Mouse (Mus musculus) ES-Bruce4 (cell line): ENCODE data around the gene Fkbp6. TPM values are rescaled to one million over a fixed set of nuclear protein-coding genes. Genes with fewer than 3 reads are reported as not detected.

ENCODE experiments used
- H3K27ac ChIP-seq: 2 replicates; pipeline ENCODE4 v1.5.1; 2012; ENCODE audit warnings: low read length, inconsistent platforms; ENCODE audit not compliant: insufficient read depth
- H3K27me3 ChIP-seq: 2 replicates; pipeline ENCODE4 v1.6.1; 2012; ENCODE audit warnings: mild to moderate bottlenecking, low read length, inconsistent platforms; ENCODE audit not compliant: control insufficient read depth, poor library complexity, insufficient read depth, severe bottlenecking
- H3K36me3 ChIP-seq: 2 replicates; pipeline ENCODE4 v1.6.1; 2012; ENCODE audit warnings: inconsistent platforms, mild to moderate bottlenecking, low read length, moderate library complexity; ENCODE audit not compliant: control insufficient read depth, poor library complexity, insufficient read depth, severe bottlenecking
- H3K4me1 ChIP-seq: one replicate; pipeline ENCODE4 v1.8.1; 2011; ENCODE audit warnings: low read length; ENCODE audit not compliant: control insufficient read depth, insufficient read depth
- H3K4me3 ChIP-seq: 2 replicates; pipeline ENCODE4 v1.5.1; 2011; ENCODE audit warnings: low read depth, mild to moderate bottlenecking, low read length
- H3K9ac ChIP-seq: 2 replicates; pipeline ENCODE4 v1.6.1; 2012; ENCODE audit warnings: low read depth, mild to moderate bottlenecking, inconsistent platforms; ENCODE audit not compliant: poor library complexity, severe bottlenecking
- H3K9me3 ChIP-seq: replicated peaks from 2 replicates; pipeline ENCODE4 v1.6.1; 2012; ENCODE audit warnings: mild to moderate bottlenecking, low read length, inconsistent platforms; ENCODE audit not compliant: control insufficient read depth, poor library complexity, insufficient read depth, severe bottlenecking
- CTCF ChIP-seq: IDR thresholded peaks from one replicate; pipeline ENCODE4 v1.8.1; 2011; ENCODE audit warnings: low read depth, low read length
- EP300 ChIP-seq: IDR thresholded peaks from 2 replicates; pipeline ENCODE4 v1.6.1; 2011; ENCODE audit warnings: low read depth, low read length; ENCODE audit not compliant: insufficient read depth
- POLR2A ChIP-seq: IDR thresholded peaks from one replicate; pipeline ENCODE4 v1.8.1; 2011; ENCODE audit warnings: low read length; ENCODE audit not compliant: insufficient read depth
- polyA plus RNA-seq: library from polyadenylated mRNA; stranded (reverse); fragments of >200 nt; gene quantifications from 2 replicates; pipeline ENCODE4 v1.2.4, GENCODE M21; 2011; ENCODE audit warnings: low read depth; ENCODE audit not compliant: missing spikeins, insufficient read depth, insufficient read length

The Fkbp6 gene
- polyA plus RNA-seq, 1 experiment: 0.49 TPM

- no peaks in the 10 kb centered on the region for H3K9me3 ChIP-seq
- H3K27me3 ChIP-seq: no peaks in the 10 kb centered on the region
- no peak overlapping the region for H3K9ac ChIP-seq
- H3K27ac ChIP-seq: no peak overlapping the region
- H3K4me3 ChIP-seq: no peak overlapping the region
- H3K4me1 ChIP-seq: no peaks in the 10 kb centered on the region
- no peak for TF ChIP-seq CTCF
- TF ChIP-seq POLR2A: no peak
- TF ChIP-seq EP300: no peak
- H3K36me3 ChIP-seq: peaks cover 61% of the 10 kb centered on the region
Measured at GRCm38 (mm10) chr5:135381356-135381925, 31.6 kb upstream of the Fkbp6 start.

GRCm38 (mm10) chr5:135380681-135381080 lies 30.8 kb upstream of the Fkbp6 start:
- no peaks in the 10 kb centered on the region for H3K4me1 ChIP-seq
- no peaks in the 10 kb centered on the region for H3K27me3 ChIP-seq
- H3K4me3 ChIP-seq: no peak overlapping the region
- TF ChIP-seq EP300 (no peak), POLR2A (no peak), CTCF (no peak)
- no peaks in the 10 kb centered on the region for H3K9me3 ChIP-seq
- no peak overlapping the region for H3K27ac ChIP-seq
- peaks cover 65% of the 10 kb centered on the region for H3K36me3 ChIP-seq
- no peak overlapping the region for H3K9ac ChIP-seq

GRCm38 (mm10) chr5:135376341-135376740 lies 26.5 kb upstream of the Fkbp6 start:
- H3K36me3 ChIP-seq: peaks cover 48% of the 10 kb centered on the region
- no peak overlapping the region for H3K4me3 ChIP-seq
- no peaks in the 10 kb centered on the region for H3K9me3 ChIP-seq
- no peak for TF ChIP-seq CTCF
- no peak overlapping the region for H3K9ac ChIP-seq
- H3K4me1 ChIP-seq: no peaks in the 10 kb centered on the region
- no peaks in the 10 kb centered on the region for H3K27me3 ChIP-seq
- no peak overlapping the region for H3K27ac ChIP-seq

- H3K4me3 ChIP-seq: no peak overlapping the region
- H3K27me3 ChIP-seq: no peaks in the 10 kb centered on the region
- no peak for TF ChIP-seq POLR2A
- TF ChIP-seq CTCF: no peak
- no peak for TF ChIP-seq EP300
- peaks cover 38% of the 10 kb centered on the region for H3K36me3 ChIP-seq
- H3K9ac ChIP-seq: no peak overlapping the region
- H3K4me1 ChIP-seq: no peaks in the 10 kb centered on the region
- no peak overlapping the region for H3K27ac ChIP-seq
- H3K9me3 ChIP-seq: no peaks in the 10 kb centered on the region
Measured at GRCm38 (mm10) chr5:135375167-135375566, 25.3 kb upstream of the Fkbp6 start.

GRCm38 (mm10) chr5:135373601-135374000 lies 23.8 kb upstream of the Fkbp6 start:
- Histone ChIP-seq H3K9ac (no peak overlapping the region), H3K9me3 (no peaks in the 10 kb centered on the region), H3K36me3 (peaks cover 30% of the 10 kb centered on the region), H3K4me3 (no peak overlapping the region), H3K27me3 (no peaks in the 10 kb centered on the region), H3K27ac (no peak overlapping the region), H3K4me1 (no peaks in the 10 kb centered on the region)
- TF ChIP-seq POLR2A (no peak), CTCF (peak; percentile 14), EP300 (no peak)

GRCm38 (mm10) chr5:135371195-135371594 lies 21.4 kb upstream of the Fkbp6 start:
- Histone ChIP-seq H3K4me3 (no peak overlapping the region), H3K36me3 (peaks cover 17% of the 10 kb centered on the region), H3K27ac (no peak overlapping the region), H3K9ac (no peak overlapping the region), H3K27me3 (no peaks in the 10 kb centered on the region), H3K9me3 (no peaks in the 10 kb centered on the region), H3K4me1 (no peaks in the 10 kb centered on the region)
- TF ChIP-seq CTCF: no peak
- TF ChIP-seq POLR2A: no peak
- TF ChIP-seq EP300: no peak
